Mouse (Mus musculus): ENCODE measurements around the gene Dlg1.

The Dlg1 gene

GRCm38 (mm10) chr16:31908959-31909358 lies 245.7 kb downstream of the Dlg1 start:
- DNase-seq = no peak

- no peak for DNase-seq
Measured at GRCm38 (mm10) chr16:31910281-31910847, 247.1 kb downstream of the Dlg1 start.

GRCm38 (mm10) chr16:31917776-31918175 lies 254.5 kb downstream of the Dlg1 start:
- DNase-seq = no peak

- peak; percentile 79 for DNase-seq
Measured at GRCm38 (mm10) chr16:31918248-31918724, 255.0 kb downstream of the Dlg1 start.

- no peak for DNase-seq
Measured at GRCm38 (mm10) chr16:31924368-31924767, 261.1 kb downstream of the Dlg1 start.

All from right cerebral cortex, postnatal 4 days (tissue).